Mouse (Mus musculus) embryo, embryonic 10.5 days (tissue): ENCODE measurements at regions not wholly inside any gene's neighbourhood (a gene's known extent, or its start where the extent isn't known, plus 50 kb on each side); places are given as distances from the start of the nearest gene placed in this dataset.

Experiments used
- DNase-seq: peaks from one replicate; pipeline ENCODE4 v3.0.0-alpha.2; 2015; ENCODE audit warnings: low spot score

- DNase-seq, result no peak
Observed at GRCm38 (mm10) chr1:169155484-169156459, 375.5 kb downstream of the Nuf2 start.

- DNase-seq, result no peak
Observed at GRCm38 (mm10) chr1:169142216-169142615, 389.0 kb downstream of the Nuf2 start.

GRCm38 (mm10) chr1:169140056-169140455, 391.2 kb downstream of the Nuf2 start:
- DNase-seq, result no peak

GRCm38 (mm10) chr1:169139507-169139906, 391.8 kb downstream of the Nuf2 start:
- no peak for DNase-seq

DNA sequence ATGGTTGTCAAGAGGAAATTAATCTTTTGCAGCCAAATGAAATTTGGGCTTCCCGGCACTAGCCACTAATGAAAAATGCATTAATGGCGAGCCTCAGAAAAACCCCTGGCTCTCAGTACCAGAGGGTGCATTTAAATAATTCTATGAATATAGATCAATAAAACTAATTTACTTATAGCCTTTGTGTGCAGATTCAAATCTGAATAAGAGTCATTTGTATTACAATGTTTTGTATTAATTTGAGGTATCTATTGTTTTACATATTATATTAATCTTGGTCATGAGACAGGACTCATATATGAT, 392.1 kb downstream of the Nuf2 start:
- DNase-seq, result no peak

- no peak for DNase-seq
Observed at GRCm38 (mm10) chr1:169138404-169139183, 392.7 kb downstream of the Nuf2 start.

GRCm38 (mm10) chr1:169135542-169135941, 395.7 kb downstream of the Nuf2 start:
- no peak for DNase-seq

DNA sequence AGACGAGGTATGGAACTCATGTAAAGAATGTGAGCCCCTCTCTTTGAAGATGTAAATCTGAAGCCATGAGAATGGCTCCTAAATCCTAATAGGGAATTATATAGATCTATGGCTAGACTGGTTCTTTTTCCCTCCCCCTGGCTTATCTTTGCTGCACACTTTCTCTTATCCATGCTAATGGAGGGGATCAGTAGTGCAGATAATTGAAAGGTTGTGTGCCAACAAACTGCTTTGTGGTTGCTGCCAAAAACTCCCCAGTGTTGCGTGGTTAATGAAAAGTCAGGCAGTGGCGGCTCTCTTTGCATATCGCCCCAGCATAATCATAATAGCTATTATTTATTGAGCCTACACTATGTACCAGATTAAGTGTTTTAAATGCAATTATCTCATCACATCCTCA, 427.6 kb downstream of the Nuf2 start:
- no peak for DNase-seq

- no peak for DNase-seq
Observed at GRCm38 (mm10) chr1:169103113-169103512, 428.2 kb downstream of the Nuf2 start.

DNA sequence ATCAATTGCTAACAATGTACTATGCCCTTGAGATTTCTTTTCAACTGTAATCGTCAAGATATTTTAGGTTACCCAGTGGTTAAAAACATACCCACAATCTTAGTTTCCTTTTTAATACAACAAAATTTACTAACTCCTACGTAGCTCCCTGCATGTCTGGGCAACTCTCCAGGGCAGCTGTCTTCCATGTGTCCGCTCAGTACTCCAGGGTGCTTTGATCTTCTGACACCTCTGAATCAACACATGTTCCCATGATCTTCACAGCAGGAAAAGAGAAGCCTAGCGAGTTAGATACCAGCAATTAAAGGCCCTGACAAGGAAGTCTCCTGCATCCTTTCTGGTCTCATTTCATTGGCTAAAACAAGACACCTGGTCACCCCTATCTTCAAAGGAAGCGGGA, 432.0 kb downstream of the Nuf2 start:
- peak; percentile 28 for DNase-seq

- peak; percentile 12 for DNase-seq
Observed at GRCm38 (mm10) chr1:169096737-169097136, 434.5 kb downstream of the Nuf2 start.

DNA sequence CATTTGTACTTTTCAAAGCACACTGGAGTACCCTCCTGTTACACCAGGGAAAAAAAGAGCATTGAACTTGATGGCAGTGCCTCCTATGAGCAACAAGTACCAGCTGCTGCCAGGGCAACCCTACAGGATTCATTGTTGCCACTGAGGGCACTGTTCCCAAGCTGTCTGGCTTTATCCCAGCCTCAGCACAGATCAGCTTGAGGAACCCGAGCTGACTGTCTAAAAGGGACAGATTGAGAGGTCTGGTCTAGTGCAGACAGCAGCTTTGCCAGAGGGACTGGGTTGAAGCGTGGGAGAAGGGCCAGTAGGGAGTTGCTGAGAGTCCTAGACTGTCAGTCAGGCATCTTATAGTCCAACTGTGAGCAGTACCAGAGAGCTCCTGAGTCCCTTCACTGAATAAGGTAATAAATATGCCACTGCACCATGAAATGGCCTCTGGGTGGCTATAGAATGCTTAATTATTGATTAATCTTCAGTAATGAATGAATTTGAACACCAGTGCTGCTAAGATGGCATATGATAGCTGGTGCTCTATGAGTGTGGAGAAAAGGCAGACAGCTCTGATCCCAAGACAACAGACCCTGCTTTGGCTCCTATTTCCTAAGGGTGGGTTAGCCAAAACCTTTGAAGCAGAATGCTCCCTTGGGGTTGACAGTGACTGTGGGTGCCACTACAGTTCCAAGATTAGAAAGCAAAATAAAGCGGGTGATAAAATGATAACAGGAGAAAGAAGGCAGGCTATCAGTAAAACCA, 437.5 kb downstream of the Nuf2 start:
- no peak for DNase-seq

GRCm38 (mm10) chr1:169086032-169086431, 445.2 kb downstream of the Nuf2 start:
- DNase-seq, result no peak

DNA sequence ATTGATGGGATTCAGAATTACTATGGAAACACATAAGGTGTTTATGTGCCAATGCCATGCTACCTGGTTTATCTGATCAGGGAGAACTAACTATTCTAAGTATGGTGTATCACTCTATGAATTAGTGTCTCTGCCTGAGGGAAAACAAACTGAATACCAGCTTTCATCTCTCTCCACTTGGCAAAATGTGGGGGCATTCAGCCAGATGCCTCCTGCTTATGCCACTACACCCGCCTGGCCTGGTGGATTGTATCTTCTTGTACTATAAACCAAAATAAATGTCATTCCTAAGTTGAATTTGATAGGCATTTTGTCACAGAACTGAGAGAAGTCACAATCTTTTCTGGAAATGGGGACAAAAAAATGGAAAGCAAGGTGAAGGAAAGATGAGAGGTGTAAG, 450.6 kb downstream of the Nuf2 start:
- DNase-seq, result no peak

DNA sequence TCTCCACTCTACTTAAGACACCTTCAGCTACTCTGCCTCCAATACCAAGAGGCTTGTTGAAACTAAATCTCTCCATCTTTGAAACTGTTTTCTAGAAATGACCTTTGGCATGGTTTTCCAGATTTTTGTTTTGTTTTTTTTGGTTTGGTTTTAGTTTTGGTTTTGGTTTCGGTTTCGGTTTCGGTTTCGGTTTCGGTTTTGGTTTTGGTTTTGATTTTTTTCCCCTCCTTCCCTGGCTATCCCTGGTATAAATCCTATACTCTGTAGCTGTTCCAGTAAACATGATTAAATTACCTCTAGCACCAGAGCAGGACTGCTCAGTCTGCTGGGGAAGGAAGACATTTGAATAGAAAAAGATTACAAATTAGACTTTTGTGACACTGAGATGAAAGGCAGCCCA, 454.0 kb downstream of the Nuf2 start:
- DNase-seq, result no peak

GRCm38 (mm10) chr1:169076006-169076405, 455.3 kb downstream of the Nuf2 start:
- DNase-seq, result no peak

- DNase-seq, result no peak
Observed at GRCm38 (mm10) chr1:169071366-169071765, 459.9 kb downstream of the Nuf2 start.

- DNase-seq, result no peak
Observed at GRCm38 (mm10) chr1:169069647-169070046, 461.6 kb downstream of the Nuf2 start.

- DNase-seq, result no peak
Observed at GRCm38 (mm10) chr1:169066795-169067194, 464.5 kb downstream of the Nuf2 start.

GRCm38 (mm10) chr1:169060627-169061026, 470.6 kb downstream of the Nuf2 start:
- no peak for DNase-seq

GRCm38 (mm10) chr1:169060145-169060544, 471.1 kb downstream of the Nuf2 start:
- no peak for DNase-seq

DNA sequence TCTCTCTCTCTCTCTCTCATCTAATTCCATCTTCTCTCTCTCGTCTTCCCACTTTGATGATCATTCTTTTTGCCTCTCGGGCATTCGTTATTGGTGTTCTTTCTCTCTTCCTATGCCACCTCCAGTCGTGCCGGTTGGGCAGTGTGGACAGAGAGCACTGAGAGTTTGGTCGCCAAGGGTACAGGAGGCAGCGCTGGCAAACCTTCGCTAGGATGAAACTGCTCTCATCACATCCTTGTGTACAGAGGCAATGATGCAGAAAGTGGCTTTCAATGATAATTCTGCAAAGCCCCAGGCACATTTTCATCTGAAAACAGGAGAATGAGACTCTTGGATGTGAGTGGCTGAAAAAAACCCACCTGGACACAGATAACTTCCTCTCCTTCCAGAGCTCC, 479.4 kb downstream of the Nuf2 start:
- peak; percentile 26 for DNase-seq
